Mouse (Mus musculus) cerebellum, adult 11-12 months (tissue): ENCODE measurements around the gene Siae.

Source experiments
- DNase-seq: peaks from one replicate; pipeline ENCODE4 v3.0.0; 2022

Siae gene

GRCm38 (mm10) chr9:37689970-37690686 lies 134.6 kb downstream of the Siae start:
- DNase-seq: no peak
